Mouse (Mus musculus) retina, embryonic 14.5 days (tissue): ENCODE measurements at regions not wholly inside any gene's neighbourhood (a gene's known extent, or its start where the extent isn't known, plus 50 kb on each side); places are given as distances from the start of the nearest gene placed in this dataset.
"Not testable (repeated sequence)": the region's sequence is repeated elsewhere in the genome, so short reads cannot be mapped to it uniquely, and the experiment has no call there.

Experiments used
- DNase-seq: peaks from one replicate; pipeline ENCODE4 v3.0.0-alpha.2; 2015; ENCODE audit warnings: low spot score

GRCm38 (mm10) chr10:16171251-16171650, 1453.2 kb upstream of the Gje1 start:
- DNase-seq: no peak

- DNase-seq: not testable (repeated sequence)
Measured at GRCm38 (mm10) chr10:16159542-16159941, 1441.5 kb upstream of the Gje1 start.

- no peak for DNase-seq
Measured at GRCm38 (mm10) chr10:16158445-16158844, 1440.4 kb upstream of the Gje1 start.

- no peak for DNase-seq
Measured at GRCm38 (mm10) chr10:16156954-16157353, 1438.9 kb upstream of the Gje1 start.

- no peak for DNase-seq
Measured at GRCm38 (mm10) chr10:16148991-16149390, 1431.0 kb upstream of the Gje1 start.

- DNase-seq: no peak
Measured at GRCm38 (mm10) chr10:16145397-16145796, 1427.4 kb upstream of the Gje1 start.

- DNase-seq: no peak
Measured at GRCm38 (mm10) chr10:16123902-16124301, 1405.9 kb upstream of the Gje1 start.

- no peak for DNase-seq
Measured at GRCm38 (mm10) chr10:16088210-16088609, 1370.2 kb upstream of the Gje1 start.

- DNase-seq: peak; percentile 77
Measured at GRCm38 (mm10) chr10:16053008-16053407, 1335.0 kb upstream of the Gje1 start.

- peak; percentile 82 for DNase-seq
Measured at GRCm38 (mm10) chr10:16052463-16052889, 1334.5 kb upstream of the Gje1 start.

GRCm38 (mm10) chr10:16036255-16036654, 1318.2 kb upstream of the Gje1 start:
- no peak for DNase-seq

- DNase-seq: no peak
Measured at GRCm38 (mm10) chr10:16033096-16033495, 1315.1 kb upstream of the Gje1 start.

GRCm38 (mm10) chr10:16030802-16031201, 1312.8 kb upstream of the Gje1 start:
- no peak for DNase-seq

- DNase-seq: no peak
Measured at GRCm38 (mm10) chr10:16014806-16015205, 1296.8 kb upstream of the Gje1 start.

GRCm38 (mm10) chr10:16001246-16001645, 1283.2 kb upstream of the Gje1 start:
- no peak for DNase-seq

- no peak for DNase-seq
Measured at GRCm38 (mm10) chr10:15993275-15993674, 1275.3 kb upstream of the Gje1 start.
